8 mouse cellular contexts compared by ENCODE assay signal in the genomic region with DNA sequence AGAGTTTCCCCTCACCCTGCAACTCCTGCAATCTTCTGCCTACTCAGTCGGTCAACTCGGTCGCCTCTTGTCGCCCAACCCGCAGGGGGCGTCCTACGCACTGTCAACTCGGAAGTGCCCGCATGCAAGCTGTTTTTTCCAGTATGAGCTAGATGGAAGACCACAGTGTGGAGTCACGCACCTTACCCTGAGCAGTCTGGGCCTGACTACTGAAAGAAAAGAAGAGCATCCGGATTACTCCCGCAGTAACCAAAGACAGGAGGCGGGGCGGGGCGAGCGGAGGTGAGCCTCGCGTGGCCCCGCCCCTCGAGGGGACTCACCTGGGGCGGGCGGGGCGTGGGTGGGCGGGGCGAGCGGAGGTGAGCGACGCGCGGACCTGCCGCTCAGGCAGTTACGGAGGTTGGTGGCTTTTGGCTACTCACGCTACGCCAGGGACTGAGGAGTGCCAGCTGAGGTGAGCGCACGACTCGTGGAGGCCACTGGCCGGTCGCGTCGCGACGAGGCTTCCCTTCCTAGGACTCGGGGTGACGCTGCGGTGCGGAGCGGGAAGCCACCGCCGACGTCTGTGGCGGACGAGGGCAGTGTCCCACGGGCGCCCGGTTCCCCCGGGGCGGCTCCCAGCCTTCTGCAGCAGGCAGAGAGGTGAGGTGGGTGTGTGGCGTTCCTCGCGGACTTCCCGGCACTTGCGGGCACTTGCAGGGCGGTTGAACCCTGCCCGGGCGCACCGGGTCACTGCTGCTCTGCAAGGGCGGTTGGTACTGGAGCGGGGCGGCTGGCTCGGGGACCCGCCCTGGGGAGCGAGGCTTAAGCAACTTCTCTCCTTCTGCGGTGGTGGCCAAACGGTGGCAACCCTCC. TPM values are rescaled to one million over a fixed set of nuclear protein-coding genes. Genes with fewer than 3 reads are reported as not detected.
A peak's percentile ranks its signal among the peaks of the same experiment; 100 is the strongest.
DNase-seq lines count a peak whose midpoint lies in the region; ATAC-seq and TF ChIP-seq lines count a peak whose summit lies in the region.

A gene (plus strand): TSS at position 347 of the 855 bp plus-strand sequence.

- peak; percentile 81 for ATAC-seq in heart, embryonic 12.5 days (ENCODE audit: insufficient number of reproducible peaks, low FRiP score)
- peak; percentile 94 for ATAC-seq in kidney, embryonic 16.5 days (ENCODE audit: low FRiP score, low TSS enrichment)
- ATAC-seq in monocyte, adult 5-6 weeks (replicated peaks; ENCODE audit: insufficient number of reproducible peaks, low FRiP score, low TSS enrichment, poor library complexity, severe bottlenecking): peak; percentile 87

- H3K9me3 ChIP-seq in erythroblast, embryonic 14.5 days (ENCODE audit: control insufficient read depth, low read length): no peaks in the 10 kb centered on the region
- no peaks in the 10 kb centered on the region for H3K9me3 ChIP-seq in heart, embryonic 12.5 days (replicated peaks)
- no peaks in the 10 kb centered on the region for H3K9me3 ChIP-seq in kidney, embryonic 16.5 days (ENCODE audit: low read length)

- TF ChIP-seq CTCF in liver, adult 2 months (IDR thresholded peaks at IDR 0.05; ENCODE audit: low read depth, low read length): peak; percentile 81

- no peaks in the 10 kb centered on the region for H3K36me3 ChIP-seq in erythroblast, embryonic 14.5 days (ENCODE audit: control insufficient read depth)
- H3K36me3 ChIP-seq in heart, embryonic 12.5 days: no peaks in the 10 kb centered on the region
- H3K36me3 ChIP-seq in kidney, embryonic 16.5 days (ENCODE audit: insufficient read depth, low read length): no peaks in the 10 kb centered on the region
- no peaks in the 10 kb centered on the region for H3K36me3 ChIP-seq in liver, adult 2 months (ENCODE audit: control insufficient read depth, insufficient read depth, low read length)

- under 1% methylated on average over 75 of the region's 75 CpGs for WGBS in heart, embryonic 12.5 days
- under 1% methylated on average over 73 of the region's 75 CpGs for WGBS in kidney, embryonic 16.5 days
- under 1% methylated on average over 70 of the region's 75 CpGs for WGBS in liver, adult 2 months

- peak within 1 kb of the TSS; percentile 62 for H3K4me3 ChIP-seq in erythroblast, embryonic 14.5 days (replicated peaks)
- H3K4me3 ChIP-seq in heart, embryonic 12.5 days: peak within 1 kb of the TSS; percentile 68
- H3K4me3 ChIP-seq in kidney, embryonic 16.5 days (ENCODE audit: low read length): peak within 1 kb of the TSS; percentile 73
- H3K4me3 ChIP-seq in liver, adult 2 months (ENCODE audit: insufficient read depth, low read depth, low read length): peak within 1 kb of the TSS; percentile 72

- H3K27me3 ChIP-seq in erythroblast, embryonic 14.5 days (ENCODE audit: control insufficient read depth): peaks cover 41% of the 10 kb centered on the region
- peaks cover 36% of the 10 kb centered on the region for H3K27me3 ChIP-seq in heart, embryonic 12.5 days (replicated peaks)
- H3K27me3 ChIP-seq in kidney, embryonic 16.5 days (ENCODE audit: insufficient read depth, low read length): peaks cover 10% of the 10 kb centered on the region; the same call in 1 of the 2 replicates
- peaks cover 3% of the 10 kb centered on the region; the same call in 1 of the 2 replicates for H3K27me3 ChIP-seq in liver, adult 2 months (ENCODE audit: control insufficient read depth, insufficient read depth, low read length)

- no peak for TF ChIP-seq POLR2A in liver, adult 2 months (IDR thresholded peaks at IDR 0.05; ENCODE audit: extremely low read depth, insufficient read depth, low read length)

- peak within 1 kb of the TSS; percentile 61 for H3K9ac ChIP-seq in heart, embryonic 12.5 days
- H3K9ac ChIP-seq in kidney, embryonic 16.5 days (replicated peaks; ENCODE audit: low read length): peak within 1 kb of the TSS; percentile 76
- H3K9ac ChIP-seq in liver, adult 2 months (ENCODE audit: low read depth, low read length): peak within 1 kb of the TSS; percentile 58

- no peak within 1 kb of the TSS for H3K27ac ChIP-seq in heart, embryonic 12.5 days (ENCODE audit: poor library complexity, severe bottlenecking)
- peak within 1 kb of the TSS; percentile 85 for H3K27ac ChIP-seq in kidney, embryonic 16.5 days (ENCODE audit: low read length)
- no peak within 1 kb of the TSS for H3K27ac ChIP-seq in liver, adult 2 months (replicated peaks; ENCODE audit: insufficient read depth, low read depth, low read length)

- no peaks in the 10 kb centered on the region for H3K79me2 ChIP-seq in liver, adult 2 months (ENCODE audit: control insufficient read depth, insufficient read depth, low read length)

- H3K4me1 ChIP-seq in erythroblast, embryonic 14.5 days (ENCODE audit: control insufficient read depth): peaks cover 11% of the 10 kb centered on the region
- no peaks in the 10 kb centered on the region for H3K4me1 ChIP-seq in heart, embryonic 12.5 days (replicated peaks)
- H3K4me1 ChIP-seq in kidney, embryonic 16.5 days (ENCODE audit: insufficient read depth, low read length): no peaks in the 10 kb centered on the region
- peaks cover 2% of the 10 kb centered on the region; the same call in 1 of the 2 replicates for H3K4me1 ChIP-seq in liver, adult 2 months (ENCODE audit: control insufficient read depth, insufficient read depth, low read length)

- peak within 1 kb of the TSS; percentile 90 for H3K4me2 ChIP-seq in heart, embryonic 12.5 days
- H3K4me2 ChIP-seq in kidney, embryonic 16.5 days (replicated peaks; ENCODE audit: low read depth, low read length): peak within 1 kb of the TSS; percentile 99

- peak; percentile 85 for DNase-seq in A20 (ENCODE audit: low read depth, low spot score)
- DNase-seq in brain, adult 2 months (ENCODE audit: low read depth, low spot score): peak; percentile 56
- DNase-seq in liver, adult 2 months (ENCODE audit: extremely low read depth, low read depth, low spot score): peak; percentile 47
- peak; percentile 45 to 62 for DNase-seq in spleen, postnatal 36 days (ENCODE audit: low spot score in 2 of 2)

RNA-seq across cellular contexts. Expression of the gene that starts here (rescaled TPM):
- polyA plus RNA-seq in erythroblast, embryonic 14.5 days (2012): 0.01 TPM in 1 of 2 replicates, not detected in the other
- 0.68 and 0.95 TPM in 2 replicates for polyA plus RNA-seq in heart, embryonic 12.5 days (2016; fragmentation: Nextera tagmentation; extraction: Ambion mirVana)
- polyA plus RNA-seq in kidney, embryonic 16.5 days (2015; fragmentation: Nextera tagmentation; extraction: Ambion mirVana): 16.9 and 17.1 TPM in 2 replicates
- 0.83 and 2.5 TPM in 2 replicates for total RNA-seq in liver, adult 2 months (2014; rRNA removed)
- 0.40 and 0.61 TPM in 2 replicates for polyA plus RNA-seq in liver, adult 2 months (2012; rRNA removed)
- total RNA-seq in monocyte, adult 5-6 weeks (2017): 6.4 to 17.2 TPM (median 9.5 TPM) in 3 replicates

Comparison
In these comparisons a context has a peak if more than half of its experiments do, and no peak if none do; other contexts are left out.
1. Peak in ATAC-seq, H3K4me3 ChIP-seq, H3K9ac ChIP-seq and H3K4me2 ChIP-seq in heart, embryonic 12.5 days; RNA of the gene not detected or under 1 TPM.